Mouse (Mus musculus): ENCODE results near the gene Zfp346.

- TF ChIP-seq CTCF (IDR thresholded peaks at IDR 0.05; ENCODE audit: insufficient read depth, low read depth, low read length) (no peak), POLR2A (IDR thresholded peaks at IDR 0.05; ENCODE audit: insufficient read depth, low read depth, low read length) (no peak)
Observed at GRCm38 (mm10) chr13:55178556-55178955, 73.4 kb downstream of the Zfp346 start.

All from olfactory bulb, adult 2 months (tissue).